Mouse (Mus musculus) macrophage (primary cell): ENCODE measurements around the gene Mrps30. TPM values are rescaled to one million over a fixed set of nuclear protein-coding genes. Genes with fewer than 3 reads are reported as not detected.

Experiments
- H3K27ac ChIP-seq: fragments of 350-480 bp; formaldehyde crosslinking; 2 replicates; pipeline ENCODE4 v1.9.0; 2021
- H3K36me3 ChIP-seq: fragments of 350-480 bp; formaldehyde crosslinking; 2 replicates; pipeline ENCODE4 v1.9.0; 2021; ENCODE audit errors: inconsistent target
- H3K4me3 ChIP-seq: fragments of 350-480 bp; formaldehyde crosslinking; 2 replicates; pipeline ENCODE4 v1.9.0; 2021; ENCODE audit errors: inconsistent target
- H3K79me2 ChIP-seq: fragments of 350-480 bp; formaldehyde crosslinking; 2 replicates; pipeline ENCODE4 v1.9.0; 2021; ENCODE audit errors: inconsistent target
- WGBS: methylation state at CpG from one replicate; pipeline ENCODE4 v1.1.7; 2026; ENCODE audit warnings: inconsistent platforms; ENCODE audit not compliant: missing documents; 5-methylcytosine and 5-hydroxymethylcytosine counted together
- polyA plus RNA-seq: library from polyadenylated mRNA; stranded (reverse); fragments of 250-400 nt; gene quantifications from 3 replicates; pipeline ENCODE4 v1.2.4, GENCODE M21; 2018; ENCODE audit warnings: inconsistent platforms

Mrps30 gene
- polyA plus RNA-seq, 1 experiment from 2014 or later = 8.4 TPM

DNA sequence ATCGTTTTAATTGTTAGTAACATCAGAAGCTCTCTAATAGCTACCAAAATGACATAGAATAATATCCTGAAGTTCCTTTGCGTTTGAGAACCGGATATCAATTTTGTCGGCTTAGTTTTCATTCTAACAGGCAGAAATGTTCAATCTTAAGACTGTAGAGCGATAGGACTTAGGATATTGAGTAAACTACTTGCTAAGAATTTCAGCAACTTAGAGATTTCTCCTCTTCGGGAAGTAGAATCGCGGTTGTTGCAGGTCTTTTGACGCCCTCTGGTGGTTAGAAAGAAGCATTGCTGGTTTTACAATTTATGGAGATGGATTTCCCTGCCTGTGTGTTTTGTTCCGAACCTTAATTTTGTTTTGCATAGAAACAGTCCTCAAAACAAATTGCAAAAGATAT is 36.8 kb downstream of the Mrps30 start:
- Histone ChIP-seq H3K27ac (no peak overlapping the region), H3K36me3 (no peaks in the 10 kb centered on the region), H3K79me2 (no peaks in the 10 kb centered on the region), H3K4me3 (no peak overlapping the region)
- WGBS = 23% methylated on average over 10 of the region's 10 CpGs

Other genes starting within 250 kb of the Mrps30 start
- gene B430218F22Rik, start 622 bp downstream of the Mrps30 start, polyA plus RNA-seq = not detected in 3 replicates